Mouse (Mus musculus) embryonic facial prominence, embryonic 15.5 days (tissue): Measurements from ENCODE around the gene Kif1c. TPM values are rescaled to one million over a fixed set of nuclear protein-coding genes. Genes with fewer than 3 reads are reported as not detected.

Experiments used
- ATAC-seq: fragments of 200-750 bp; cut with Nextera tagmentation; 2 replicates; pipeline ENCODE4 v1.8.0; 2017; ENCODE audit warnings: low read depth, moderate TSS enrichment; ENCODE audit not compliant: insufficient number of reproducible peaks, low FRiP score, low TSS enrichment
- H3K27ac ChIP-seq: fragments of 300-500 bp; sonication (generic); replicated peaks from 2 replicates; pipeline ENCODE4 v1.5.1; 2015; ENCODE audit warnings: mild to moderate bottlenecking, inconsistent platforms
- H3K27me3 ChIP-seq: fragments of 300-500 bp; sonication (generic); 2 replicates; pipeline ENCODE4 v1.6.1; 2015; ENCODE audit warnings: inconsistent platforms
- H3K36me3 ChIP-seq: fragments of 300-500 bp; sonication (generic); 2 replicates; pipeline ENCODE4 v1.6.1; 2015; ENCODE audit warnings: mild to moderate bottlenecking, inconsistent platforms
- H3K4me1 ChIP-seq: fragments of 300-500 bp; sonication (generic); 2 replicates; pipeline ENCODE4 v1.6.1; 2015; ENCODE audit warnings: inconsistent platforms
- H3K4me2 ChIP-seq: fragments of 300-500 bp; sonication (generic); replicated peaks from 2 replicates; pipeline ENCODE4 v1.6.1; 2015; ENCODE audit warnings: mild to moderate bottlenecking, inconsistent platforms
- H3K4me3 ChIP-seq: fragments of 300-500 bp; sonication (generic); replicated peaks from 2 replicates; pipeline ENCODE4 v1.5.1; 2015; ENCODE audit warnings: mild to moderate bottlenecking, inconsistent platforms
- H3K9ac ChIP-seq: fragments of 300-500 bp; sonication (generic); 2 replicates; pipeline ENCODE4 v1.6.1; 2015; ENCODE audit warnings: inconsistent platforms
- H3K9me3 ChIP-seq: fragments of 300-500 bp; sonication (generic); replicated peaks from 2 replicates; pipeline ENCODE4 v1.6.1; 2016; ENCODE audit warnings: inconsistent platforms
- WGBS: fragments of 180-500 bp; shearing (Covaris S2); methylation state at CpG from one replicate; pipeline ENCODE4 v1.1.7; 2015; 5-methylcytosine and 5-hydroxymethylcytosine counted together
- polyA plus RNA-seq: library from polyadenylated mRNA; unstranded; fragments of >200 nt; fragmentation: Nextera tagmentation; extraction: Ambion mirVana; gene quantifications from 2 replicates; pipeline ENCODE4 v1.2.1, GENCODE M21; 2015

The Kif1c gene
- polyA plus RNA-seq, 1 experiment from 2014 or later: 4.7 TPM

DNA sequence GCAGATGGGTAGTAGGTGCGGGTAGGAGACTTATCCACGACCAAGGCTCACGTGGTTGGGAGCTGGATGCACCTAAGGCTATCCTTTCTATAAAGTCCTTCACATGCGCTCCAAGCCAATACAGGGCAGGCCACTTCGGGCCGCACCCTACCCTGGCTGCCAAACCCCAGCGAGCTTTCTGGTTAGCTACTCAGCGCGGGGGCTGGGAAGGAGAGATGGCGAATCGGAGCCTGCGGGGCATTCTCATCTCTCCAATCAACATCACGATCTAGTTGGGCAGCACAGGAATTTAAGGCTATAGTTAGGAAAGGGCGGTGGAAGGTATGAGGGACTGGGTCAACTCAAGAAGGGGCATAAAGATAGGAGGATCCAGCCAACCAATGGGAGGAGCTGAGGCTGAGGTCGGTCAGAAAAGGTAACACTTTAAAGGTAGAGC, 32.0 kb upstream of the Kif1c start:
- H3K4me1 ChIP-seq: peaks cover 36% of the 10 kb centered on the region
- ATAC-seq: peak; percentile 63
- H3K36me3 ChIP-seq: peaks cover 41% of the 10 kb centered on the region
- H3K4me3 ChIP-seq: peak overlapping the region; percentile 73
- peak overlapping the region; percentile 50 for H3K9ac ChIP-seq
- H3K9me3 ChIP-seq: no peaks in the 10 kb centered on the region
- H3K27me3 ChIP-seq: no peaks in the 10 kb centered on the region
- WGBS: under 1% methylated on average over 15 of the region's 15 CpGs
- peak overlapping the region; percentile 100 for H3K27ac ChIP-seq
- peak overlapping the region; percentile 86 for H3K4me2 ChIP-seq

GRCm38 (mm10) chr11:70668771-70669505, 31.4 kb upstream of the Kif1c start, which contains the start of gene Spag7:
Gene Spag7 (minus strand): TSS chr11:70669416.
- peak within 1 kb of the TSS; percentile 68 for H3K9ac ChIP-seq
- no peaks in the 10 kb centered on the region for H3K9me3 ChIP-seq
- peak within 1 kb of the TSS; percentile 100 for H3K27ac ChIP-seq
- peak within 1 kb of the TSS; percentile 73 for H3K4me3 ChIP-seq
- peaks cover 36% of the 10 kb centered on the region for H3K4me1 ChIP-seq
- no peaks in the 10 kb centered on the region for H3K27me3 ChIP-seq
- peak within 1 kb of the TSS; percentile 86 for H3K4me2 ChIP-seq
- ATAC-seq: peak; percentile 95
- peaks cover 41% of the 10 kb centered on the region for H3K36me3 ChIP-seq
- WGBS: under 1% methylated on average over 44 of the region's 44 CpGs

DNA sequence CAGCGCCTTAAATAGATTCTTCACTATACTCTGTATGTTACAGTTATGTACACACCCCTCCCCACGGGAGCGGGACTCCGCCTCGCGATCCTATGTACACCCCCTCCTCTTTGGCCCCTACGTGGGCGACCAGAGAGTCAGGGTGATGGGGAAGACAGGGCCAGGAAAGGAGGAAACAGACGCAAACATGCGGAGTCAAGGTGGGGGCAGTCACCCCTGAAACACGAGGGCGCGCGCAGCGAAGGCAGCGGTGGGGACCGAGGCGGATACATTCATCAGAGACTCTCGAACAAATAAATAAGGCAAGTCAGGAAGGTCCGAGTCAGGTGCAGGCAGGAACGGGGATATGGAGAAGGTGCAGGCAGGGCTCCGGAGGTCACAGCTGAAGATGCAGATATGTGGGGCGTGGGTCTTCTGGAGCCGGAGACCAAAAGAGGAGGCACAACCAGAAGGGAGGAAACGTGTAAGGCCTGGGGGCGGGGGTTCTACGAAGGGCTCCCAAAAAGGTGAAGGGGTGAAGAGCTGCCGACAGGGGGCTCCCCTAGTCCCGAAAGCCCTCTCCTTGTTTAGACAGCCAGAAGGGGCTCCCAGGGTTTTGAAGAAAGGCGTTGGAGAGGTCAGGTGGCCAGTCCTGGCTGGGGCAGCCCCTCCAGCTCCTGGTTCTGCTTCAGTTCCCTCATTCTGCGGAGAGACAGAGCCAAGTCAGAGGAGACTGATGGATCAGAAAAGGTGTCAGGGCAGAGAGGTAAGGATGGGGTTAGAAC, 30.6 kb upstream of the Kif1c start:
- peaks cover 40% of the 10 kb centered on the region for H3K36me3 ChIP-seq
- peak overlapping the region; percentile 100 for H3K27ac ChIP-seq
- H3K9ac ChIP-seq: peak overlapping the region; percentile 68
- under 1% methylated on average over 31 of the region's 31 CpGs for WGBS
- peaks cover 36% of the 10 kb centered on the region for H3K4me1 ChIP-seq
- ATAC-seq: peak; percentile 25
- no peaks in the 10 kb centered on the region for H3K9me3 ChIP-seq
- peak overlapping the region; percentile 86 for H3K4me2 ChIP-seq
- H3K27me3 ChIP-seq: no peaks in the 10 kb centered on the region
- peak overlapping the region; percentile 73 for H3K4me3 ChIP-seq

DNA sequence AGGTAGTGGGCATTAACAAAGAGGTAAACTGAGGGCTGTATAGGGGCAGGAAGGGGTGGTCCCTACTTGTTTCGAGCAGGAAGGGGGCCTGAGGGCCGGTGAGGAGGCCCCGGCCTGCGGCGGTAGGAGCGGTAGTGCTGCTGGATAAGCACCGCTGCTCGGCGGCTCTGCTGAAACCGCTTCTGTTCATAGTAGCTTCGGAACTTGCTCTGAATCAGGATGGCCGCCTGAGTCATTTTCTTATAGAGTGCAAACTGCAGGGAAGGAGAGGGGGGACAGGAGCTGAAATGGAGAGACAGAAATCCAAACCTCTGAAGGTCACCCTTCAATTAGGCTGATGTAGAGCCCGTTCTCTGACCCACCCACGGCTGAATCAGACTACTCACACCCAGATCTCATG, 29.9 kb upstream of the Kif1c start:
- Histone ChIP-seq H3K9ac (peak overlapping the region; percentile 68), H3K4me3 (peak overlapping the region; percentile 73), H3K27ac (peak overlapping the region; percentile 100), H3K36me3 (peaks cover 36% of the 10 kb centered on the region), H3K4me2 (peak overlapping the region; percentile 86), H3K27me3 (no peaks in the 10 kb centered on the region), H3K9me3 (no peaks in the 10 kb centered on the region), H3K4me1 (peaks cover 36% of the 10 kb centered on the region)
- no peak for ATAC-seq
- WGBS: 43% methylated on average over 14 of the region's 14 CpGs

- Histone ChIP-seq H3K27me3 (no peaks in the 10 kb centered on the region), H3K9me3 (no peaks in the 10 kb centered on the region), H3K4me3 (no peak overlapping the region), H3K9ac (no peak overlapping the region), H3K4me1 (peaks cover 36% of the 10 kb centered on the region), H3K4me2 (peak overlapping the region; percentile 86), H3K36me3 (peaks cover 41% of the 10 kb centered on the region), H3K27ac (no peak overlapping the region)
- WGBS: 87% methylated on average over 16 of the region's 16 CpGs
- no peak for ATAC-seq
These were observed 28.9 kb upstream of the Kif1c start for GRCm38 (mm10) chr11:70671333-70672047.

- Histone ChIP-seq H3K36me3 (peaks cover 50% of the 10 kb centered on the region), H3K9ac (no peak overlapping the region), H3K27me3 (no peaks in the 10 kb centered on the region), H3K9me3 (no peaks in the 10 kb centered on the region), H3K27ac (no peak overlapping the region), H3K4me3 (no peak overlapping the region), H3K4me1 (peaks cover 18% of the 10 kb centered on the region), H3K4me2 (no peak overlapping the region)
- 79% methylated on average over 6 of the region's 6 CpGs for WGBS
- no peak for ATAC-seq
These were observed 26.3 kb upstream of the Kif1c start for GRCm38 (mm10) chr11:70674014-70674413.

DNA sequence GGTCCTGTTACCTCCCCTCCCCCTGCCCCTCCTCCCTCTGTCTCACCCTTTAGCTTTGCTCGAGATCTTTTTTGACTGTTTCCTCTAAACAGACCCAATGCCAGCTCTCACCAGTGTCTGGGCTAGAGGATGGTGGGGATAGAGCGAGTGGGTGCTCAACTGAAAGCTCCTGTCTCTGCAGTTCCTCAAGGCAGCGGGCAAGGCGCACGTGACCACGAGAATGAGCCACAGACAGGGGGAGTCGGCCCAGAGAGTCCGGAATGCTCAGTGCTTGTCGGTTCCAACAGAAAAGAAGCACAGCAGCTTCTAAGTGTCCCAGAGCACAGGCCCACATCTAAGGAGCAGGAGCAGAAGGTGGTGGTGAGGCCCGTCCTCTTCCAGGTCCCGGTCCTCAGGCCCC, 25.8 kb upstream of the Kif1c start:
- H3K27me3 ChIP-seq: no peaks in the 10 kb centered on the region
- H3K9ac ChIP-seq: no peak overlapping the region
- no peaks in the 10 kb centered on the region for H3K9me3 ChIP-seq
- WGBS: 62% methylated on average over 11 of the region's 11 CpGs
- no peak overlapping the region for H3K4me2 ChIP-seq
- peaks cover 55% of the 10 kb centered on the region for H3K36me3 ChIP-seq
- no peak overlapping the region for H3K27ac ChIP-seq
- peaks cover 18% of the 10 kb centered on the region for H3K4me1 ChIP-seq
- ATAC-seq: no peak
- no peak overlapping the region for H3K4me3 ChIP-seq

DNA sequence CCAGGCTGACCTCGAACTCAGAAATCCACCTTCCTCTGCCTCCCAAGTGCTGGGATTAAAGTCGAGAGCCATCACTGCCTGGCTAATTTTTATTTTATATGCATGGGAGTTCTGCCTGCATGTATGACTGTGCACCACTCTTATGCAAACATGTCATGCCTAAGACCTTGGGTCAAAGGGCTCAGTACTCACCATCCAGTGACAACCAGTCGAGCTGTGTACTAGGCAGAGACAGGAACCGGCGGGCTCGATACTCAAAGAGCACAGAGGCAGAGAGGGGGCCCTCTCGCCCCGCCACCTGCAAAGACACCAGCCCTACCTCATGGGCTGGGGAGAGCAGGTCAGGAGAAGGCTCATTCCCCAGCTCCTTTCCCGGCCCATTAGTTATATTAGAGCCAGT, 22.3 kb upstream of the Kif1c start:
- H3K4me3 ChIP-seq: no peak overlapping the region
- 73% methylated on average over 9 of the region's 9 CpGs for WGBS
- no peak for ATAC-seq
- no peak overlapping the region for H3K27ac ChIP-seq
- peaks cover 65% of the 10 kb centered on the region for H3K36me3 ChIP-seq
- H3K4me1 ChIP-seq: peaks cover 5% of the 10 kb centered on the region; the same call in 1 of the 2 replicates
- no peak overlapping the region for H3K9ac ChIP-seq
- no peaks in the 10 kb centered on the region for H3K27me3 ChIP-seq
- no peak overlapping the region for H3K4me2 ChIP-seq
- H3K9me3 ChIP-seq: no peaks in the 10 kb centered on the region

- peaks cover 68% of the 10 kb centered on the region for H3K36me3 ChIP-seq
- no peak overlapping the region for H3K4me3 ChIP-seq
- H3K9ac ChIP-seq: no peak overlapping the region
- H3K27ac ChIP-seq: no peak overlapping the region
- peaks cover 5% of the 10 kb centered on the region; the same call in 1 of the 2 replicates for H3K4me1 ChIP-seq
- H3K4me2 ChIP-seq: no peak overlapping the region
- WGBS: 59% methylated on average over 2 of the region's 2 CpGs
- H3K9me3 ChIP-seq: no peaks in the 10 kb centered on the region
- H3K27me3 ChIP-seq: no peaks in the 10 kb centered on the region
- no peak for ATAC-seq
These were observed 21.8 kb upstream of the Kif1c start for GRCm38 (mm10) chr11:70678576-70678975.

- Histone ChIP-seq H3K27ac (no peak overlapping the region), H3K4me1 (peaks cover 5% of the 10 kb centered on the region; the same call in 1 of the 2 replicates), H3K4me2 (no peak overlapping the region), H3K9me3 (no peaks in the 10 kb centered on the region), H3K4me3 (no peak overlapping the region), H3K9ac (no peak overlapping the region), H3K36me3 (peaks cover 68% of the 10 kb centered on the region), H3K27me3 (no peaks in the 10 kb centered on the region)
- WGBS: 92% methylated on average over 8 of the region's 8 CpGs
- no peak for ATAC-seq
These were observed 21.0 kb upstream of the Kif1c start for GRCm38 (mm10) chr11:70679361-70679760.

DNA sequence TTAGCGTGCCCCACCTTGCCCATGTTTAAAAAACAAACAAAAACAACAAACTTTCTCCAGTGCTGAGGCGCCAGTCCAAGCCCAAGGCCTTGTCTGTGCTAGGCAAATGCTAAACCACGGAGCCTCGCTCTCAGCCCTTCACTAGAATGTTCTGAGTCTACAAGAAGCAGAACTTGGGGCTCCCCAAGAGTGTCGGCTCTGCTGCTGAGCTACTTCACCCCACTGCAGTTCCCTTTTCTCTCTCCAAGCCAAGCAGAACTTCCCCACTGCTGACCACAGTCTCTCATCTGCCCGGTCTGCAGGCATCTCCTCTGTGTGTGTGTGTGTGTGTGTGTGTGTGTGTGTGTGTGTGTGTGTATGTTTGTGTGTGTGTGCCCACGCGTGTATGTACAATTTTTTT, 20.5 kb upstream of the Kif1c start:
- no peaks in the 10 kb centered on the region for H3K27me3 ChIP-seq
- no peak for ATAC-seq
- no peak overlapping the region for H3K4me3 ChIP-seq
- no peaks in the 10 kb centered on the region for H3K9me3 ChIP-seq
- WGBS: 91% methylated on average over 6 of the region's 8 CpGs
- peaks cover 5% of the 10 kb centered on the region; the same call in 1 of the 2 replicates for H3K4me1 ChIP-seq
- H3K9ac ChIP-seq: no peak overlapping the region
- H3K27ac ChIP-seq: no peak overlapping the region
- H3K4me2 ChIP-seq: no peak overlapping the region
- H3K36me3 ChIP-seq: peaks cover 70% of the 10 kb centered on the region
